Mouse (Mus musculus): ENCODE results near the gene 2900011O08Rik. TPM values are rescaled to one million over a fixed set of nuclear protein-coding genes. Genes with fewer than 3 reads are reported as not detected.
"Not testable (repeated sequence)": the region's sequence is repeated elsewhere in the genome, so short reads cannot be mapped to it uniquely, and the experiment has no call there.

Gene 2900011O08Rik
- polyA plus RNA-seq, 1 experiment from 2014 or later: 2.0 TPM

DNA sequence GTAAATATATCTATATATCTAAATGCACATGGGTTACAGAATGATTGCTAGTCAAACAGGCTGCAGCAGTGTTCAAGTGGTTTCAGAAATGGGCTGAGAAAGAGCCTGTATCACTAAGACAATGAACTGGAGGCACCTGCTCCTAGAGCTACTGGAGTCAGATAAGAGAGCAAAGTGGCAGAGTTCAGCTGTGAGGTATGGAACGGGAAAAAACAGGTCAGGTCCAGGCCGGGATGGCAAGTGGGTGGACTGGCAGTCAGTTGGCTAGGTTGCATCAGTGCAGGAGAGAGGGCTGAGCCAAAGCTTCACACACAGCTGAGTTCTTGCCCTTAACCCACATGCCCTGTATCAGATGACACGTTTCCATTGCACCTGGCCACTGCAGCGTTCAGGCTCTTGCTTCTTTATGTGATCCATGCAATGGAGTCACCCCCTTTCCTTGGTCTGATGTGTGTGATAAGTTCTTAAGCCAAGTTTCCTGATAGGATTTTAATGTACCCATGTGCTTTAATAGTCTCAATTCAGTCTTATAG lies 59.9 kb downstream of the 2900011O08Rik start:
- no peaks in the 10 kb centered on the region for H3K27me3 ChIP-seq (ENCODE audit: control insufficient read depth, insufficient read depth, low read length)
- no peak overlapping the region for H3K9ac ChIP-seq (ENCODE audit: low read length)
- H3K4me2 ChIP-seq (ENCODE audit: low read depth, low read length): no peak overlapping the region
- H3K4me1 ChIP-seq (ENCODE audit: control insufficient read depth, insufficient read depth, low read length): no peaks in the 10 kb centered on the region
- H3K9me3 ChIP-seq (replicated peaks; ENCODE audit: control insufficient read depth, low read length): no peaks in the 10 kb centered on the region
- ATAC-seq (ENCODE audit: insufficient read depth, low FRiP score): no peak
- no peaks in the 10 kb centered on the region for H3K36me3 ChIP-seq (ENCODE audit: control insufficient read depth, insufficient read depth, low read length)
- H3K4me3 ChIP-seq (replicated peaks; ENCODE audit: low read length): no peak overlapping the region
- WGBS: 40% methylated on average over 4 of the region's 4 CpGs
- H3K27ac ChIP-seq (ENCODE audit: low read length): no peak overlapping the region

DNA sequence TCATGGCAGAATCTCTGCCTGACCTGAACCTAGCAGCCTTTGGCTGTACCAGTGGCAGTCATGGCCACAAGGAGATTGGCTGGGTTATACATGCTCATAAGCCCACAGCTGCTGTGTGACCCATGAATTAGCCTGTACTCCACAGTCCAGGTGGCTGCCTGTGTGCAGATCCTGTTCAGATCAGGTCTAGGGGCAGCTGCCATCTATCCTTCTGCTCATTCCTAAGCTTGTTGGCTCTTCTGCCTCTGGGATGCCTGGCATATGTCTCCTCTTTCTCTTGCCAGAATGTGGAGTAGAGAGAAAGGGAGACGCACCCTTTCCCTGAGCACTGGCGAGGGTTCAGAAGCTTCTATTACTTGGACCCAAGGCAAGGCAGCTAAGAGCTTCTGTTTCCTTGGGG lies 65.8 kb downstream of the 2900011O08Rik start:
- no peaks in the 10 kb centered on the region for H3K36me3 ChIP-seq (ENCODE audit: control insufficient read depth, insufficient read depth, low read length)
- 86% methylated on average over 2 of the region's 2 CpGs for WGBS

DNA sequence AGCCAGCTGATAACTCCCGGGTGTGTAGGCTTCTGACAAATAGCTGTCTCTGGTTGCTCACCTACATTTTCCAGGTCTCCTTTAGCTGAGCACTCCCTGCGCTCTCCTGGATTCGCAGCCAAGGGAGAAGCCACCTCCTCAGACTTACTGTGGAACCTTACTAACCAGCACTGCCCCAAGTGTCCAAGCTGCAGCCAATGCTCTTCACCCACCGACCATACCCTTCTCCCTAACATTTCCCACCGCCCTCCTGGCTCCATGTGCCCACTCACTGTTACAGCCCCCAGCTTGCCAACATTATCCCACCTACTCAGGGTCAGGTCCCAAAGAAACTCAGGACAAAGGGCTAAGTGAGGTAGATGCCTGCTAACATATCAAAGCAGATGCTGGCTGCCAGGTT lies 66.7 kb downstream of the 2900011O08Rik start:
- ATAC-seq (ENCODE audit: insufficient read depth, low FRiP score): no peak
- no peaks in the 10 kb centered on the region for H3K9me3 ChIP-seq (replicated peaks; ENCODE audit: control insufficient read depth, low read length)
- H3K27ac ChIP-seq (ENCODE audit: low read length): no peak overlapping the region
- H3K4me3 ChIP-seq (replicated peaks; ENCODE audit: low read length): no peak overlapping the region
- no peaks in the 10 kb centered on the region for H3K27me3 ChIP-seq (ENCODE audit: control insufficient read depth, insufficient read depth, low read length)
- no peak overlapping the region for H3K9ac ChIP-seq (ENCODE audit: low read length)
- no peaks in the 10 kb centered on the region for H3K4me1 ChIP-seq (ENCODE audit: control insufficient read depth, insufficient read depth, low read length)
- H3K36me3 ChIP-seq (ENCODE audit: control insufficient read depth, insufficient read depth, low read length): no peaks in the 10 kb centered on the region
- WGBS: 78% methylated on average over 5 of the region's 5 CpGs
- H3K4me2 ChIP-seq (ENCODE audit: low read depth, low read length): no peak overlapping the region

More for the DNA sequence above, 65.8 kb downstream of the 2900011O08Rik start:
- no peak for ATAC-seq (ENCODE audit: insufficient read depth, low FRiP score)
- Histone ChIP-seq H3K27me3 (ENCODE audit: control insufficient read depth, insufficient read depth, low read length) (no peaks in the 10 kb centered on the region), H3K4me1 (ENCODE audit: control insufficient read depth, insufficient read depth, low read length) (no peaks in the 10 kb centered on the region), H3K9me3 (replicated peaks; ENCODE audit: control insufficient read depth, low read length) (no peaks in the 10 kb centered on the region), H3K4me2 (ENCODE audit: low read depth, low read length) (no peak overlapping the region), H3K9ac (ENCODE audit: low read length) (no peak overlapping the region), H3K27ac (ENCODE audit: low read length) (no peak overlapping the region), H3K4me3 (replicated peaks; ENCODE audit: low read length) (no peak overlapping the region)

DNA sequence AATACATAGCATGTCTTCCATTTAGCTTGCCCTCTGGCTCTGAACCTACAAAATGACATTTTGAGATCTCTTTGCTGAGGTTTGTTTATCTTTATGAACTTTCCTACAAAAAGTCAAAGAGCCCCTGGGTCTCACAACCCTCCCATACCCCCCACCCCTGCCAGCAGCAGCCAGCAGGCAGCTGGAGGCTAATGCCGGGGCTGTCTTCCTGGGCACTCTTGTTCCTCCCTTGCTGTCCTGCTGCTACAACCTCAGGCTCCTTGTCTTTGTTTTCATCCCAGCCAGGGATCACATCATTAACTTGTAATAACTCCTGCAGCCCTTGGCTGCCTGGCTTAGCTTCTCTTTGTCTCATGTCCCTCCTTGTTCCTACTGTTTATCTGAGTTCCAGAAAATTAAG lies 68.9 kb downstream of the 2900011O08Rik start:
- no peak overlapping the region for H3K27ac ChIP-seq (ENCODE audit: low read length)
- no peak overlapping the region for H3K4me2 ChIP-seq (ENCODE audit: low read depth, low read length)
- no peaks in the 10 kb centered on the region for H3K9me3 ChIP-seq (replicated peaks; ENCODE audit: control insufficient read depth, low read length)
- H3K27me3 ChIP-seq (ENCODE audit: control insufficient read depth, insufficient read depth, low read length): no peaks in the 10 kb centered on the region
- ATAC-seq (ENCODE audit: insufficient read depth, low FRiP score): no peak
- H3K36me3 ChIP-seq (ENCODE audit: control insufficient read depth, insufficient read depth, low read length): no peaks in the 10 kb centered on the region
- H3K4me3 ChIP-seq (replicated peaks; ENCODE audit: low read length): no peak overlapping the region
- H3K4me1 ChIP-seq (ENCODE audit: control insufficient read depth, insufficient read depth, low read length): no peaks in the 10 kb centered on the region
- H3K9ac ChIP-seq (ENCODE audit: low read length): no peak overlapping the region
- 38% methylated on average over 1 of the region's 1 CpGs for WGBS

DNA sequence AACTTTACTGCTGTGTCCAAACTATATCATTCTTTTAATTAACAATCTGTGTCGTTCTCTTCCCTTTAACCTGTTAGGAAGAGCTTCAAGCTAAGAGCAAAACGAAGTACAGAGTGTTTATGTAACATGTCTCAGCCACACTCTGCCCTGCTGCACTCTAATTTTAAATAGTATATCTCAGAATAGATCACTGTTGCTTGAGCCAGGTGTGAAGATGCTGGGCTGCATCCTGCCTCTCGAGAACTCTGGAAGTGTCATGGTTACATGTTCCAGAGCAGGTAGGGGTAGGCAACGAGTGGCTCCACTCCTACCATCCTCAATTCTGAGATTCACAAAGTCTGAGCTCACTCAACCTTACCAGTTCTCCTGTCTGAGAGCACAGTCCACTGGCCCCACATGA lies 70.3 kb downstream of the 2900011O08Rik start:
- no peak for ATAC-seq (ENCODE audit: insufficient read depth, low FRiP score)
- Histone ChIP-seq H3K9me3 (replicated peaks; ENCODE audit: control insufficient read depth, low read length) (no peaks in the 10 kb centered on the region), H3K4me1 (ENCODE audit: control insufficient read depth, insufficient read depth, low read length) (no peaks in the 10 kb centered on the region), H3K4me2 (ENCODE audit: low read depth, low read length) (no peak overlapping the region), H3K27ac (ENCODE audit: low read length) (no peak overlapping the region), H3K9ac (ENCODE audit: low read length) (no peak overlapping the region), H3K27me3 (ENCODE audit: control insufficient read depth, insufficient read depth, low read length) (no peaks in the 10 kb centered on the region), H3K4me3 (replicated peaks; ENCODE audit: low read length) (no peak overlapping the region), H3K36me3 (ENCODE audit: control insufficient read depth, insufficient read depth, low read length) (no peaks in the 10 kb centered on the region)
- 47% methylated on average over 4 of the region's 4 CpGs for WGBS

DNA sequence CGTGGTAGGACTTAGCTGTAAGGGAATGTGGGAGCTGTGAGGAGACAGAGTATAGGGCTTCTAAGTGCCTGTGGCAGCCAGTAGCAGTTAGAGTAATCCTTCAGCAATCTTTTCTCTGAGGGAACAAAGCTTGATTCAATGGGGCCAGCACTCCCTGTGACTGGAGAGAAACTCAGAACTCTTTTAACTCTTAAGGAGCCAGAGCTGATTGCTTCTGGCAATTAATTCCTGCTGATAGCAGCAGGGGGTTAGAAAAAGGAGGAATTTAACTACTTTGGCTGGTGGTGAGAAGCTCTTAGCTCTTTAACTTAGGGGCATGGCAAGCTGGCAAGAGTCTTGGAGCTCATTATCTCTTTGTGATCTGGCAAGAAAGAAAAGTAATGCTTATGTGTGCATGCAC lies 72.1 kb downstream of the 2900011O08Rik start:
- Histone ChIP-seq H3K27me3 (ENCODE audit: control insufficient read depth, insufficient read depth, low read length) (no peaks in the 10 kb centered on the region), H3K4me3 (replicated peaks; ENCODE audit: low read length) (no peak overlapping the region), H3K36me3 (ENCODE audit: control insufficient read depth, insufficient read depth, low read length) (no peaks in the 10 kb centered on the region), H3K9me3 (replicated peaks; ENCODE audit: control insufficient read depth, low read length) (no peaks in the 10 kb centered on the region), H3K4me1 (ENCODE audit: control insufficient read depth, insufficient read depth, low read length) (no peaks in the 10 kb centered on the region), H3K27ac (ENCODE audit: low read length) (no peak overlapping the region), H3K9ac (ENCODE audit: low read length) (no peak overlapping the region), H3K4me2 (ENCODE audit: low read depth, low read length) (no peak overlapping the region)
- ATAC-seq (ENCODE audit: insufficient read depth, low FRiP score): no peak
- 25% methylated on average over 1 of the region's 1 CpGs for WGBS

DNA sequence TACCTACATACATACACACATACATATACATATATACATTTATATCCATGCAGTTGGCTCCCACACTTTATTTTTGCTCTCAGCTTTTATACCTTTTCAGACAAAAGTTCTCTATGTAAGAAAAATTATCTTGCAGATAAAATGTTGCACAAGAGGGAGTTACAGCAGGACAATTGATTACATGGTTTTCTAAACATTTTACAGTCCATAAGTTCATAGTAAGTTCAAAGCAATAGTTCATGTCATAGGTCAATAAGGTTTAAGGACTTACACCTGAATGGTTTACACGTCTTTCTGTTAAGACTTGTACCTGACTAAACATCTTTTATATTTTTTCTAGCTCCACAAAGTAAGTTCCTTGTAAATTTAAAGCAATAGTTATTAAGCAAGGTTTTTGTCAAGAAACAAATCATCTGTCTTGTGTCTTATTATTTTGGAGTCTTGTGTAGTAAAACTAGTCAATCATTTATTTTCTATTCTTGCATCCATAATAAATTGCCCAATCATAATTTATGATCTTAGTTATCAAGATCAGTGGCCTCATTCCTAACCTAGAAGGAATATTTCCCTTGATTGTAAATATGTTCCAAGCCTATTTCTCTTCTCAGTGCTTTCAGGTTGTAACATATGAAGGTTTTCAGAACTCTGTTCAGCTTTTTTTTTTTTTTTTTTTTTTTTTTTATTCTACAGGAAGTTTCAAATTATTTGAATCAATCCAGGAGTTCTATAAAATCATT lies 72.9 kb downstream of the 2900011O08Rik start:
- Histone ChIP-seq H3K27ac (ENCODE audit: low read length) (no peak overlapping the region), H3K27me3 (ENCODE audit: control insufficient read depth, insufficient read depth, low read length) (no peaks in the 10 kb centered on the region), H3K9ac (ENCODE audit: low read length) (no peak overlapping the region), H3K4me1 (ENCODE audit: control insufficient read depth, insufficient read depth, low read length) (no peaks in the 10 kb centered on the region), H3K36me3 (ENCODE audit: control insufficient read depth, insufficient read depth, low read length) (no peaks in the 10 kb centered on the region), H3K9me3 (replicated peaks; ENCODE audit: control insufficient read depth, low read length) (no peaks in the 10 kb centered on the region), H3K4me2 (ENCODE audit: low read depth, low read length) (no peak overlapping the region), H3K4me3 (replicated peaks; ENCODE audit: low read length) (no peak overlapping the region)
- no peak for ATAC-seq (ENCODE audit: insufficient read depth, low FRiP score)
- 8% methylated on average over 1 of the region's 1 CpGs for WGBS

DNA sequence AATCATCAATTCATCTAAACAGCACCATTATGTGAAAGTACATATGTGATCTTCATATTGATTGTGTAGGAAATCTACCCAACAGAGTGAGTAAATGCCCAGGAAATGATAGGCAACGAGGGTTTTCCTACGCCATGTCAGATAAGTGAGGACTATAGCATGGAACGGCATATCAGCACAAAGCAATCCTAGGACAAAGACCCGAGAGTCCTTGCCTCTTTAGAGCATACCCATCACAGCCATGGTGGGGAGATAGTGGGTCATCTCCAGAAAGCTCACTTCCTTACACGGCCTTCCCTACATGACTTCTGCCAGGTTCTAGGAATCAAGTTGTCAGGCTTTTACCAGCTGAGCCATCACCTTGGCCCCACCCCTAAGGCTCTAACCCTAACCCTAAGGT lies 73.5 kb downstream of the 2900011O08Rik start:
- H3K9me3 ChIP-seq (replicated peaks; ENCODE audit: control insufficient read depth, low read length): no peaks in the 10 kb centered on the region
- no peak overlapping the region for H3K9ac ChIP-seq (ENCODE audit: low read length)
- no peaks in the 10 kb centered on the region for H3K4me1 ChIP-seq (ENCODE audit: control insufficient read depth, insufficient read depth, low read length)
- no peak overlapping the region for H3K4me3 ChIP-seq (replicated peaks; ENCODE audit: low read length)
- no peak for ATAC-seq (ENCODE audit: insufficient read depth, low FRiP score)
- H3K4me2 ChIP-seq (ENCODE audit: low read depth, low read length): no peak overlapping the region
- WGBS: 67% methylated on average over 5 of the region's 5 CpGs
- no peak overlapping the region for H3K27ac ChIP-seq (ENCODE audit: low read length)
- no peaks in the 10 kb centered on the region for H3K27me3 ChIP-seq (ENCODE audit: control insufficient read depth, insufficient read depth, low read length)
- no peaks in the 10 kb centered on the region for H3K36me3 ChIP-seq (ENCODE audit: control insufficient read depth, insufficient read depth, low read length)

DNA sequence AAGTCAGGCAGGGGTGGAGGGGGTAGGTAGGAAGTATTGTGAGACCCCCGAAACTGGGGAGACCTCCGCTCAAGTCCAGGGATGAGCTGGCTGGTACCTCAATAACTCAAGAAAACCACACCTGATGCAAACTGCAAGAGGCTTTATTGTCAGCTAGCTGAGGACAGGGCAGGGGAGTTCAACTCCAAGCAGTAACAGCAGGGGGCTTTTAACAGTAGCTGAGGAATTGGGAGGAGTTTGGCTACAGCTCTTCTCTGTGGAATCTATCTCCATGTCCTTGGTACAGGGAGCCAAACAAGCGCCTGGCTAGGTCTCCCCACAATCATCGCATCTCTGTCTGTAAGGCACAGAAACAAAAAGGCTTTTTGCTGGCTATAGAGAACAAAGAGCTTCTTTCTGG lies 80.2 kb downstream of the 2900011O08Rik start:
- H3K9me3 ChIP-seq (replicated peaks; ENCODE audit: control insufficient read depth, low read length); H3K4me2 ChIP-seq (ENCODE audit: low read depth, low read length); ATAC-seq (ENCODE audit: insufficient read depth, low FRiP score); H3K4me3 ChIP-seq (replicated peaks; ENCODE audit: low read length); H3K9ac ChIP-seq (ENCODE audit: low read length); H3K27ac ChIP-seq (ENCODE audit: low read length); H3K36me3 ChIP-seq (ENCODE audit: control insufficient read depth, insufficient read depth, low read length); H3K4me1 ChIP-seq (ENCODE audit: control insufficient read depth, insufficient read depth, low read length); H3K27me3 ChIP-seq (ENCODE audit: control insufficient read depth, insufficient read depth, low read length): not testable (repeated sequence)
- 78% methylated on average over 4 of the region's 4 CpGs for whole genome bisulfite sequencing

Measured in stomach, embryonic 16.5 days (tissue).